Mouse (Mus musculus): ENCODE results near the gene Camta1. TPM values are rescaled to one million over a fixed set of nuclear protein-coding genes. Genes with fewer than 3 reads are reported as not detected.

The Camta1 gene
- polyA plus RNA-seq, 1 experiment from 2014 or later, result 78.7 TPM

DNA sequence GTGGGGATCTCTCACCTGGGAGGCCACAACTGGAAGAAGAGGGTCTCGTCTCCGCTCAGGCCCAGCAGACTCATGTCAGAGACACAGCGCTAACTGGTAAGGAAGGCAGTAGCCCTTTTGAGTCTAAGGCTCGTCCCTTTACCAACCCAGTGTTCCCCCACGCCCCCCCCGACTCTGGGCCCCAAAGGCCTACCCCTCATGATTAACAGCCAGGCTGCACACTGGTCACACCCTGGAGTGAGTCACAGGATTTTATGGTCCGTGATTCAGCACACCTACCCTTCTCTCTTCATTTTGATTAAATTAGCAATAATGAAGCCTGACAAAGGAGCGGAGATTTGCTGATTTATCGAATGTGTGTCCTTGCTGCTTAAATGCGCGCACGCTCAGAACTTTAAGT is 515.0 kb downstream of the Camta1 start:
- WGBS, result 83% methylated on average over 12 of the region's 12 CpGs
- ATAC-seq (ENCODE audit: borderline replicate concordance, extremely low read depth, low FRiP score, low TSS enrichment), result no peak
- Histone ChIP-seq H3K36me3 (no peaks in the 10 kb centered on the region), H3K27ac (no peak overlapping the region), H3K4me3 (no peak overlapping the region), H3K9me3 (no peaks in the 10 kb centered on the region), H3K4me1 (0 out of 2 replicates have a peak, but pooled peaks cover 3% of the 10 kb centered on the region), H3K27me3 (no peaks in the 10 kb centered on the region), H3K9ac (no peak overlapping the region), H3K4me2 (no peak overlapping the region)

DNA sequence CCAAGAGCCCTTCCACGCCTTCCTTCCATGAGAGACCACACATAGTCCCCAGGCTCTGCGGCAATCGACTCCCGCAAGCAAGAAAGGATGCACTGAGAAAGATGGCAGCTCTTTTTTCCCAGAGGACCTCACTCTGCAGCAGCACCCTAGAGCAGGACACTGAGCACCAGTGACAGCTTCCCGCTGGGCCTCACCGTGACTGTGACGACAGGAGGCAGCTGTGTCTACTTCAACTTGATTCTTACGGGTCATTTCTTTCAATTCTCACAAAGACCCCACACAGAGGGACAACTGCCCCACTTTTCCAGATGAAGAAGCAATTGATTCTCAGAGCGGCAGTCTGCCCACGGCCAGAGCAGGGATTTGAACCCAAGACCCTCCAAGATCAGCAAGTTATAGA is 516.9 kb downstream of the Camta1 start:
- H3K27ac ChIP-seq, result no peak overlapping the region
- H3K4me3 ChIP-seq, result no peak overlapping the region
- WGBS, result 74% methylated on average over 10 of the region's 10 CpGs
- no peaks in the 10 kb centered on the region for H3K36me3 ChIP-seq
- H3K27me3 ChIP-seq, result no peaks in the 10 kb centered on the region
- H3K4me2 ChIP-seq, result no peak overlapping the region
- no peaks in the 10 kb centered on the region for H3K9me3 ChIP-seq
- no peak overlapping the region for H3K9ac ChIP-seq
- no peak for ATAC-seq (ENCODE audit: borderline replicate concordance, extremely low read depth, low FRiP score, low TSS enrichment)
- H3K4me1 ChIP-seq, result no peaks in the 10 kb centered on the region

DNA sequence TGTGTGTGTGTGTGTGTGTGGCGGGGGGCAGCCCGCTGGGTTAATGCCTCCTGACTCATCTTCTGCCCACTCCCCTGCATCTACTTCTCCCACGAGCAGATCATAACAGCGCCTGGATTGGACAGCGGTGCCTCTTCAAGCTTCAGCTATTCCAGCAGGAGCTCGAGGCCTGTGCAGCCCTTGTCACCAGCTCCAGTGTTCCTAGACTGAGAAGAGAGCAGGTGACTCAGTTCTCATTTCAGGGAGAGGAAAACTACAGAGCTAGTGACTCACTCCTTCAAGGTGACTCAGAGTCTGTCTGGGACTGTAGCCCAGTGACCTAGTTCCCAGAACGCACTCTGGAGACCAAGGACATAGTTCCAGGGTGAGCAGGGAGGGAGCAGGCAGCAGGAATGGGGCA is 522.3 kb downstream of the Camta1 start:
- no peaks in the 10 kb centered on the region for H3K4me1 ChIP-seq
- H3K4me3 ChIP-seq, result no peak overlapping the region
- WGBS, result 75% methylated on average over 7 of the region's 7 CpGs
- H3K36me3 ChIP-seq, result no peaks in the 10 kb centered on the region
- no peak overlapping the region for H3K9ac ChIP-seq
- no peaks in the 10 kb centered on the region; the same call in 1 of the 2 replicates for H3K27me3 ChIP-seq
- no peak for ATAC-seq (ENCODE audit: borderline replicate concordance, extremely low read depth, low FRiP score, low TSS enrichment)
- no peaks in the 10 kb centered on the region for H3K9me3 ChIP-seq
- H3K4me2 ChIP-seq, result no peak overlapping the region
- no peak overlapping the region for H3K27ac ChIP-seq

DNA sequence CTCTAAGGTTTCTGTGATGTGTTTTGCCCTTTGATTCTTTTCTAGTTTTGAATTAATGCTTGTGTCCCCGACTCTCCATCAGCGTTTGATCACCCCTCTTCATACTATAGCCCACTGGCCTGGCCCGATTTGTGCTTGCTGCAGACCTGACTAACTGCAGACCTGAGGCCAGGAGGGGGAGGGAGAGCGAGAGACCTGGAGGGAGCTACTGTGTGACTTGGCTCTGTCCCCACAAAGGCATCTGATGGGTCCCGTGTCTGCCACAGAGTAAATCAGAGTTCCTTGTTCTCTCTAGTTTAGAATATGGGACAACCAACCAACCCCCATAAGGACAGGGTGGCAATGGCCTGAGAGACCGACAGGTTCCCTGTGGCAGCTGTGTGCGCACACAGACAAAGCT is 522.7 kb downstream of the Camta1 start:
- Histone ChIP-seq H3K27ac (no peak overlapping the region), H3K4me1 (no peaks in the 10 kb centered on the region), H3K9ac (no peak overlapping the region), H3K27me3 (no peaks in the 10 kb centered on the region; the same call in 1 of the 2 replicates), H3K4me3 (no peak overlapping the region), H3K4me2 (no peak overlapping the region), H3K9me3 (no peaks in the 10 kb centered on the region), H3K36me3 (no peaks in the 10 kb centered on the region)
- ATAC-seq (ENCODE audit: borderline replicate concordance, extremely low read depth, low FRiP score, low TSS enrichment), result no peak
- WGBS, result 75% methylated on average over 7 of the region's 7 CpGs

DNA sequence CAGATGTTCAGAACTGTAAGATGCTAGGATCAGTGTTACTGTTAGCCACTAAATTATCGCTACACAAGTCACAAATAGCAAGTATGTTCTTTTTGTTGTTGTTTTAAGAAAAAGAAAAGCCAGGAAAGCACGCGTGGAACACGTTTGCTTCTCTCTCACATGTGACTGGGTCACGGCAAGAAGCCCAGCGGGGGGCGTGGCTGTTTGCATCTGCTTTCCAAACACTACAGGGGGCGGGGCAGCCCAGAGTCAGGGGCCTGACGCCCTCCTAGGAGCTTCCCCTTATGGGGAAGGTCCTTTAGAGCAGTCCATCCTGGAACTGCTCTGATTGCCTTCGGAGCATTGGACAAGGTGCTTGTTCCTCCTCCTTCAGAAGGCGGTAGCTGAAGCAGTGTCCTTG is 524.1 kb downstream of the Camta1 start:
- H3K4me1 ChIP-seq, result no peaks in the 10 kb centered on the region
- no peaks in the 10 kb centered on the region for H3K36me3 ChIP-seq
- H3K9me3 ChIP-seq, result no peaks in the 10 kb centered on the region
- no peak overlapping the region for H3K4me2 ChIP-seq
- no peak overlapping the region for H3K4me3 ChIP-seq
- no peak for ATAC-seq (ENCODE audit: borderline replicate concordance, extremely low read depth, low FRiP score, low TSS enrichment)
- no peak overlapping the region for H3K9ac ChIP-seq
- WGBS, result 16% methylated on average over 11 of the region's 11 CpGs
- H3K27ac ChIP-seq, result no peak overlapping the region
- no peaks in the 10 kb centered on the region; the same call in 1 of the 2 replicates for H3K27me3 ChIP-seq

DNA sequence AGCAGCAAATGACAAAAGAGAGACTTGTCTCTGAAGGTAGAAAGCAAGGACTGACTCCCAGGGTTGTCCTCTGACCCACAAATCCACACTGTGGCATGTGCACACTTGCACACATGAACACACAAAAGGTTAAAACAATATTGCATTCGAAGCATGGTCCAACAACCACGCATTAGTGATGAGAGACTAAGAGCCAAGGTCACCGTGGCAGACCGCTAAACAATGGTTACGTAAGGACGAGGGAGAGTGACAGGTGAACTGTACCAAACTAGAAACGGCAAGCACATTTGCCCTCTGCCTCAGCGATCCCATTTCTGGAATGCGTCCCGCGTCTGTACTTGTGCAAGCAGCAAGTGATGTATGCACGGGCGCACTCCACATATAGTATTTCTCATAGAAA is 525.3 kb downstream of the Camta1 start:
- no peak overlapping the region for H3K4me2 ChIP-seq
- H3K4me3 ChIP-seq, result no peak overlapping the region
- no peaks in the 10 kb centered on the region for H3K36me3 ChIP-seq
- no peak for ATAC-seq (ENCODE audit: borderline replicate concordance, extremely low read depth, low FRiP score, low TSS enrichment)
- H3K27ac ChIP-seq, result no peak overlapping the region
- H3K9me3 ChIP-seq, result no peaks in the 10 kb centered on the region
- no peaks in the 10 kb centered on the region; the same call in 1 of the 2 replicates for H3K27me3 ChIP-seq
- H3K4me1 ChIP-seq, result no peaks in the 10 kb centered on the region
- H3K9ac ChIP-seq, result no peak overlapping the region
- WGBS, result 75% methylated on average over 13 of the region's 13 CpGs

DNA sequence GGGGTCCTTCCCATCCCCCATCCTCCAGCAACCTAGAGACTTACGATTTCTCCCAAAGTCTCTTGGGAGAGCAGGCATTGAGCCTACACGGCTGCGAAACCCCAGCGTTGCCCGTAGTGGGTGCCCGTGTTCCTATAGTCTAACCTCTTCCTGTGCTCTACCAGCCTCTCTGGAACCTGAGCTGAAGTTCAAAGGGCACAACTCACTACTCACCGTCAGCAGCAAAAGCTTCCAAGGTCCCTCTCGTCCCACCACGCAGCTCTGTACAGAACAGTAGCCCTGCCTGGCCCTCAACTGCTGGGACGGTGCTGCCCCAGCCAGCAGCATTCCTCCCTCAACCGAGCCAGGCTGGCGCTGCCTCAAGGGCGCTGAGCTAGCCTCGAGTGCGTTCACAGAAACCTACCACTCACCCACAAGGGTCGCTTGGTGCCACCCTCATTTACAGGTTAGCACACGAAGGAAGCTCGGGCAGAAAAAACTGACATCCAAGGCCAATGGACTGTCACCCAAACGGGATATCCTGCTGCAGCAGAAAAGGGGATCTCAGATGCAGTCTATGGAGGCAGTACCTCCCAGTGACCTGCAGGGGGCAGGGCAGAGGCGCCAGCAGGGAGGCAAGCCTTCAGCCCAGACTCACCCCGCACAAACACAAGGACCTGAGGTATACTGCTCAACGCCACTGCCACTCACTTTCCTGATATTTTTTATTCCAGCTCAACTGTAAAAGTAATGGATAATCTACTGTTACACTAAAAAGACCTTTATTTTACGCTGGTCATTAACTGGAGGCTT is 526.5 kb downstream of the Camta1 start:
- H3K4me2 ChIP-seq, result no peak overlapping the region
- ATAC-seq (ENCODE audit: borderline replicate concordance, extremely low read depth, low FRiP score, low TSS enrichment), result no peak
- H3K36me3 ChIP-seq, result no peaks in the 10 kb centered on the region
- 41% methylated on average over 23 of the region's 23 CpGs for WGBS
- no peaks in the 10 kb centered on the region for H3K9me3 ChIP-seq
- no peaks in the 10 kb centered on the region; the same call in 1 of the 2 replicates for H3K27me3 ChIP-seq
- no peak overlapping the region for H3K9ac ChIP-seq
- H3K4me3 ChIP-seq, result no peak overlapping the region
- H3K27ac ChIP-seq, result no peak overlapping the region
- no peaks in the 10 kb centered on the region for H3K4me1 ChIP-seq

DNA sequence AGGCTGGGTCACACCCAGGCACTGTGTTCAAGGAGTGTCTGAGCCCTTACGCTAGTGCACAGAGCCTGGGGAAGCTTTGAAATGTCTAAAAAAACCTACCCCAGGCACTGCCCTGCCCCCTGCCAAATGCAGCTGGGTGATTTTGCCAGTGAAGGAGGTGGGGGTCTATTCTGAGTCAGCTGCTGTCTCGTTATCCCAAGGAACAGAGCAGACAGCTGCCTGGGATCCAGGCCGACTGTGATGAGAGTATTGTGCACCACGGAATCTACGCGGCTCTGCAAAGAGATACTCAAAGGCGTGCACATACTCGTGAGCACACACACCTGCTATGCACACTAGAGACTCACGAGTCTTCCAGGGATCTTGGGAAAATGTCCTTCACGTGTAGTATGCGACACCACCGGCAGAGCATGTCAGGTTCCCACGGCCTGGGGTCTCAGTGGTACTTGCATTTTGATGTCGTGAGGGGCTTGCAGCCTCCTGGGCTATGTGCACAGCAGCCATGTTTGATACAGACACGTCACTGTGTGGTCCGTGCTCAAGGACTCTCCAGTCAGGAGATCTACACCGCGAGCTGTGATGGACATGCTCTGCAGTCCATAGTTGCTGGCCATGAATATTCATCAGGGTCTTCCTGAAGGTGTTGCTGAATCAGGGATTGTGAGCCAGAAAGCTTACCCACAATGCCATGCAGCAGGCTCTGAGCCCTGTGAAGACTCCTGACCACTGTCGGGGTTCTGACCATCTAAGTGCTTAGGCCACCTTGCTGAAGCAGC is 529.4 kb downstream of the Camta1 start:
- no peak overlapping the region for H3K4me2 ChIP-seq
- WGBS, result 77% methylated on average over 19 of the region's 19 CpGs
- no peak overlapping the region for H3K4me3 ChIP-seq

DNA sequence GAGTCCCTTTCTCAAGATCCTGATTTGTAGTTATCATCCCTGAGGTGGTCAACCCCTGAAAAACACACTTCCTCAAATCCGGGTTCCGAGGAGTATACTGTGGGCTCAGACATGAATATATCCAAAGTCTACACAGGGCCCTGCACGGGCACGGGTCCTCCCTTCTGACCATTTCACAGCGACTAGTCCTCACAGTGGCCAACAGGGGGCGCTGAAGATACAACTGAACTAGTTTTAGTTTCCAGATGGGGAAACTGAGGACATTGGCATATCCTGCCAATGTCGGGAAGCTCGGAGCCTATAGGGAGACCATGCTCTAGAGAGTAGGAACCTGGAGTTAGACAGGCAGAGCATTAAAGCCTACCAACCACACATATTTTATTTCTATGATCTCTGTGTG is 530.7 kb downstream of the Camta1 start:
- H3K4me1 ChIP-seq, result no peaks in the 10 kb centered on the region
- H3K27me3 ChIP-seq, result no peaks in the 10 kb centered on the region
- H3K4me3 ChIP-seq, result no peak overlapping the region
- 67% methylated on average over 8 of the region's 8 CpGs for WGBS
- H3K9me3 ChIP-seq, result no peaks in the 10 kb centered on the region
- no peaks in the 10 kb centered on the region for H3K36me3 ChIP-seq
- no peak overlapping the region for H3K27ac ChIP-seq
- H3K4me2 ChIP-seq, result no peak overlapping the region
- H3K9ac ChIP-seq, result no peak overlapping the region
- ATAC-seq (ENCODE audit: borderline replicate concordance, extremely low read depth, low FRiP score, low TSS enrichment), result no peak

More for the DNA sequence above, 529.4 kb downstream of the Camta1 start:
- H3K27me3 ChIP-seq, result no peaks in the 10 kb centered on the region; the same call in 1 of the 2 replicates
- no peaks in the 10 kb centered on the region for H3K36me3 ChIP-seq
- no peak overlapping the region for H3K9ac ChIP-seq
- H3K4me1 ChIP-seq, result no peaks in the 10 kb centered on the region
- ATAC-seq (ENCODE audit: borderline replicate concordance, extremely low read depth, low FRiP score, low TSS enrichment), result no peak
- no peaks in the 10 kb centered on the region for H3K9me3 ChIP-seq
- no peak overlapping the region for H3K27ac ChIP-seq

DNA sequence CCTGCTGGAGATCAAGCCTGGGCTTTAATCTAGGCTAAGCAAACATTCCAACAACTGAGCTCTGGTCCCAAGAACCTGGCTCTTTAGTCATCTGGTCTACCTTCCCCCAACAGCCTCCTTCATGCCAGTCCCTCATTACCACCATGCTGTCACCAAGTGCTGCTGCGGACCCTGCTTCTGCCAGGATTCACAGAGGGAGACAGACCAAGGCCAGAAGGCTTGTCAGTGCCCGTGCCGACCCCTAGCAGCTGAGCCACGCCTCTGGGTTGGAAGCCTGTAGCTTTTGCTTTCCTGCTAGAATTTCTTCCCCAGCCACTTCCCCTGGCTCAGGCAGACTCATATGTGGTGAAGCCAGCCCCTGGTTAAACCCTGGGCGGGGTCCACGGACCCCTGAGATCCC is 533.6 kb downstream of the Camta1 start:
- Histone ChIP-seq H3K27ac (no peak overlapping the region), H3K4me1 (no peaks in the 10 kb centered on the region), H3K4me2 (no peak overlapping the region), H3K27me3 (no peaks in the 10 kb centered on the region), H3K36me3 (no peaks in the 10 kb centered on the region), H3K9me3 (no peaks in the 10 kb centered on the region), H3K9ac (no peak overlapping the region), H3K4me3 (no peak overlapping the region)
- no peak for ATAC-seq (ENCODE audit: borderline replicate concordance, extremely low read depth, low FRiP score, low TSS enrichment)
- 75% methylated on average over 6 of the region's 6 CpGs for WGBS

DNA sequence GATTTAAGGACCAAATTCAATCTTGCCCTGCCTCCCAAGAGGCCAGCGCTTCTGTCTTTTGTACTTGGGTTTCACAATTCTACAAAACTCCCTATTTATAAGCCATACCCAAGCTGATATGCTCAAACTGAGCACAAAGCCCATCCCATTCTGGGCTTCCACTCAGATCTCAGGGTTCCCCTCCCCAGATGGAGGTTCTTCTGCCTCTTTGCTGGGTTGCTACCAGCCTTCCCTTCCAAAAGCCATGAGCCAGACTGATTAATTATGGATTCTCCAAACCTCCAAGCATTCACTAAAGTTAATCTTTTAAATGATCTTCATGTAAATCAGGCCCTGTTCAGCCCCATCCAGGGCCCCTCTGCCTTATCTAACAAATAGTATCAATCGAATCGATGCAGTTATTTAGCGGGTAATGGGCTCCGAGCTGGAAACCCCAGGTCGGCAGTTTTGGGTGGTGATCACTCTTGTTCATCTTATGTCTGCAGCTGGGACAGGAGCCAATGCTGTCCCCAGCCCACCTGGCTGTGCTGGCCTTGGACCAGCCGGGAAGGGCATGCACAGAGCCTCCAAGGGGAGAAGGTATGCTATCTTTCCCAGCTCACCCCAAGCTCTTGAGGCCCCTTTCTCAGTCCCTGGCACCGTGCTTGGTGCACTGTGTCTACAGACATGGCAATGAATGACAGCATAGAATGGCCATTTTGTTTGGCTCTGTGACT is 534.5 kb downstream of the Camta1 start:
- Histone ChIP-seq H3K4me3 (no peak overlapping the region), H3K27ac (no peak overlapping the region), H3K9me3 (no peaks in the 10 kb centered on the region), H3K4me2 (no peak overlapping the region), H3K4me1 (no peaks in the 10 kb centered on the region), H3K27me3 (no peaks in the 10 kb centered on the region), H3K36me3 (no peaks in the 10 kb centered on the region), H3K9ac (no peak overlapping the region)
- WGBS, result 88% methylated on average over 8 of the region's 8 CpGs
- ATAC-seq (ENCODE audit: borderline replicate concordance, extremely low read depth, low FRiP score, low TSS enrichment), result no peak

DNA sequence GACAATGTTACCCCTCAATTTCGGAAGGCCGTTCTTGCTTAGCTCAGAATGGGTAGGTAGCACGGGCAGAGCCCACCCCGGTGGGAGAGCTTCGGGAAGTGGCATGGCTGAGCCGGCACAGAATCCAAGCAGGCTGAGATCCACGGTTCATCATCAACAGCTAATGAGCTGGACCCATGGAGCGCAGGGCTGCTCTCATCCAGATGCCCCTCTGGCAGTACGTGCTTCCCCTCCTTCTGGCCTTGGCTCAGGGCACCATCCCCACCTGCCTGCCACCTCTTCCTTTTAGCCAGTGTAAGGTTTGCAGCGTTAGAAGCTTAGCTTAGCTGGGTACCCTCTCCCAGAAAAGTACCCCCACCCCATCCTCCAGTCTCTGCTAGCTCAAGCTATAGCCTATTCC is 545.2 kb downstream of the Camta1 start:
- H3K36me3 ChIP-seq, result no peaks in the 10 kb centered on the region
- no peak for ATAC-seq (ENCODE audit: borderline replicate concordance, extremely low read depth, low FRiP score, low TSS enrichment)
- H3K4me3 ChIP-seq, result no peak overlapping the region
- no peaks in the 10 kb centered on the region for H3K9me3 ChIP-seq
- WGBS, result 80% methylated on average over 10 of the region's 10 CpGs
- H3K4me2 ChIP-seq, result no peak overlapping the region
- H3K4me1 ChIP-seq, result no peaks in the 10 kb centered on the region
- H3K27ac ChIP-seq, result no peak overlapping the region
- no peak overlapping the region for H3K9ac ChIP-seq
- no peaks in the 10 kb centered on the region for H3K27me3 ChIP-seq

Measured in lung, embryonic 15.5 days (tissue).